Mouse (Mus musculus) heart, postnatal 0 days (tissue): ENCODE measurements at regions not wholly inside any gene's neighbourhood (a gene's known extent, or its start where the extent isn't known, plus 50 kb on each side); places are given as distances from the start of the nearest gene placed in this dataset.

Experiments used
- ATAC-seq: fragments of 200-750 bp; cut with Nextera tagmentation; 2 replicates; pipeline ENCODE4 v1.8.0; 2017; ENCODE audit warnings: low read depth, moderate number of reproducible peaks, moderate library complexity; ENCODE audit not compliant: insufficient read depth
- DNase-seq: peaks from one replicate; pipeline ENCODE4 v3.0.0-alpha.2; 2016; ENCODE audit warnings: low spot score
- H3K27ac ChIP-seq: fragments of 300-500 bp; sonication (generic); 2 replicates; pipeline ENCODE4 v1.5.1; 2014; ENCODE audit warnings: low read depth, mild to moderate bottlenecking
- H3K27me3 ChIP-seq: fragments of 300-500 bp; sonication (generic); 2 replicates; pipeline ENCODE4 v1.6.1; 2014; ENCODE audit warnings: low read length, mixed read lengths; ENCODE audit not compliant: control insufficient read depth, insufficient read depth
- H3K36me3 ChIP-seq: fragments of 300-500 bp; sonication (generic); replicated peaks from 2 replicates; pipeline ENCODE4 v1.6.1; 2014; ENCODE audit warnings: low read length, mixed read lengths; ENCODE audit not compliant: control insufficient read depth, insufficient read depth
- H3K4me1 ChIP-seq: fragments of 300-500 bp; sonication (generic); 2 replicates; pipeline ENCODE4 v1.6.1; 2014; ENCODE audit warnings: antibody characterized with exemption; ENCODE audit not compliant: control insufficient read depth, insufficient read depth
- H3K4me2 ChIP-seq: fragments of 300-500 bp; sonication (generic); 2 replicates; pipeline ENCODE4 v1.6.1; 2014; ENCODE audit warnings: low read depth, mild to moderate bottlenecking, low read length, moderate library complexity
- H3K4me3 ChIP-seq: fragments of 300-500 bp; sonication (generic); 2 replicates; pipeline ENCODE4 v1.5.1; 2014; ENCODE audit warnings: low read depth, low read length
- H3K9ac ChIP-seq: fragments of 300-500 bp; sonication (generic); replicated peaks from 2 replicates; pipeline ENCODE4 v1.6.1; 2014; ENCODE audit warnings: low read depth, low read length, mixed read lengths
- H3K9me3 ChIP-seq: fragments of 300-500 bp; sonication (generic); replicated peaks from 2 replicates; pipeline ENCODE4 v1.6.1; 2016; ENCODE audit warnings: low read length; ENCODE audit not compliant: control insufficient read depth
- CTCF ChIP-seq: IDR thresholded peaks from 2 replicates; pipeline ENCODE4 v1.5.1; 2016; ENCODE audit warnings: antibody characterized with exemption, control low read depth, low read depth
- EP300 ChIP-seq: IDR thresholded peaks from 2 replicates; pipeline ENCODE4 v1.6.1; 2016; ENCODE audit warnings: antibody characterized with exemption, low read depth
- WGBS: fragments of 180-500 bp; shearing (Covaris S2); extraction: QIAGEN DNeasy Blood & Tissue Kit; methylation state at CpG from one replicate; pipeline ENCODE4 v1.1.7; 2014; 5-methylcytosine and 5-hydroxymethylcytosine counted together

GRCm38 (mm10) chr6:147723336-147723735 lies 247.7 kb downstream of the Ccdc91 start:
- no peak for TF ChIP-seq CTCF
- TF ChIP-seq EP300 = no peak
- ATAC-seq = no peak
- no peak overlapping the region for H3K4me2 ChIP-seq
- H3K27ac ChIP-seq = no peak overlapping the region
- H3K9me3 ChIP-seq = no peaks in the 10 kb centered on the region
- 89% methylated on average over 5 of the region's 5 CpGs for WGBS
- DNase-seq = no peak
- H3K36me3 ChIP-seq = no peaks in the 10 kb centered on the region
- no peaks in the 10 kb centered on the region for H3K27me3 ChIP-seq
- no peak overlapping the region for H3K9ac ChIP-seq
- no peak overlapping the region for H3K4me3 ChIP-seq
- peaks cover 5% of the 10 kb centered on the region; the same call in 1 of the 2 replicates for H3K4me1 ChIP-seq

- Histone ChIP-seq H3K27ac (no peak overlapping the region), H3K4me2 (no peak overlapping the region), H3K9ac (no peak overlapping the region), H3K27me3 (no peaks in the 10 kb centered on the region), H3K9me3 (no peaks in the 10 kb centered on the region), H3K4me3 (no peak overlapping the region), H3K36me3 (no peaks in the 10 kb centered on the region), H3K4me1 (peaks cover 3% of the 10 kb centered on the region; the same call in 1 of the 2 replicates)
- 72% methylated on average over 4 of the region's 4 CpGs for WGBS
- ATAC-seq = no peak
- no peak for DNase-seq
- TF ChIP-seq EP300 (no peak), CTCF (no peak)
These were observed 251.4 kb downstream of the Ccdc91 start for GRCm38 (mm10) chr6:147726987-147727386.

GRCm38 (mm10) chr6:147727644-147728533 lies 252.3 kb downstream of the Ccdc91 start:
- WGBS = 80% methylated on average over 6 of the region's 6 CpGs
- TF ChIP-seq EP300 = no peak
- no peak for TF ChIP-seq CTCF
- Histone ChIP-seq H3K4me2 (no peak overlapping the region), H3K4me1 (peaks cover 3% of the 10 kb centered on the region; the same call in 1 of the 2 replicates), H3K27ac (no peak overlapping the region), H3K27me3 (no peaks in the 10 kb centered on the region), H3K9me3 (no peaks in the 10 kb centered on the region), H3K9ac (no peak overlapping the region), H3K4me3 (no peak overlapping the region), H3K36me3 (no peaks in the 10 kb centered on the region)
- ATAC-seq (no peak), DNase-seq (no peak)

DNA sequence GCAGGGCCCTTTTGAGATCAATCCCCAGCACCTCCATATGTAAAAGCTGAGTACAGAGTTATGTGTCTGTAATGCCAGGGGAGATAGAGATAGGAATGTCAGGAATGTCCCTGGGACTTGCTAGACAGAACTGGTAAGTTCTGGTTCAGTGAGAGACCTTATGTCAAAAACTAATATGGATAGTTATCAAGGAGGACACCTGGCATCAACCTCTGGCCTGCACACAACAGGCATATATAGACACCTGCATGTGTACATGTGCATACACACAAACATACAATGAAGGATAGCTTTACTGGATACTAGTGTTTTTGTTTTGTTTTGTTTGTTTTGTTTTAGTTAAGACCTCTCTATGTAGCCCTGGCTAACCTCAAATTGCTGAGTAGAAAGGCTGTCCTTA lies 254.1 kb downstream of the Ccdc91 start:
- no peaks in the 10 kb centered on the region for H3K36me3 ChIP-seq
- H3K9me3 ChIP-seq = no peaks in the 10 kb centered on the region
- no peak overlapping the region for H3K4me2 ChIP-seq
- H3K4me3 ChIP-seq = no peak overlapping the region
- TF ChIP-seq EP300 (no peak), CTCF (no peak)
- no peak; the same call in 1 of the 2 replicates for ATAC-seq
- H3K9ac ChIP-seq = no peak overlapping the region
- H3K27me3 ChIP-seq = no peaks in the 10 kb centered on the region
- DNase-seq = no peak
- no peak overlapping the region for H3K27ac ChIP-seq
- peaks cover 3% of the 10 kb centered on the region; the same call in 1 of the 2 replicates for H3K4me1 ChIP-seq

GRCm38 (mm10) chr6:147738621-147739325 lies 263.1 kb downstream of the Ccdc91 start:
- WGBS = 78% methylated on average over 5 of the region's 5 CpGs
- DNase-seq (no peak), ATAC-seq (no peak)
- Histone ChIP-seq H3K4me1 (no peaks in the 10 kb centered on the region), H3K4me3 (no peak overlapping the region), H3K9ac (no peak overlapping the region), H3K27me3 (no peaks in the 10 kb centered on the region), H3K4me2 (no peak overlapping the region), H3K9me3 (no peaks in the 10 kb centered on the region), H3K36me3 (no peaks in the 10 kb centered on the region), H3K27ac (no peak overlapping the region)
- TF ChIP-seq CTCF (no peak), EP300 (no peak)
